Mouse (Mus musculus) spleen, adult 2 months (tissue): ENCODE measurements around the gene Rhbdl2. TPM values are rescaled to one million over a fixed set of nuclear protein-coding genes. Genes with fewer than 3 reads are reported as not detected.
A peak's percentile ranks its signal among the peaks of the same experiment; 100 is the strongest.

Experiments
- DNase-seq, 2 experiments: peaks; one replicate each; pipeline versions ENCODE4 v3.0.0 to v3.0.0-alpha.2; 2012 to 2021; ENCODE audit warnings: low spot score in 2 of 2, low read depth in 1 of 2
- H3K27ac ChIP-seq: fragments of 200-500 bp; 2 replicates; pipeline ENCODE4 v1.5.1; 2012; ENCODE audit warnings: low read length, inconsistent platforms; ENCODE audit not compliant: insufficient read depth
- H3K27me3 ChIP-seq: fragments of 200-500 bp; 2 replicates; pipeline ENCODE4 v1.6.1; 2012; ENCODE audit warnings: mild to moderate bottlenecking, moderate library complexity, low read length, inconsistent platforms; ENCODE audit not compliant: control insufficient read depth, insufficient read depth
- H3K36me3 ChIP-seq: fragments of 200-500 bp; 2 replicates; pipeline ENCODE4 v1.6.1; 2012; ENCODE audit warnings: mild to moderate bottlenecking, low read length, inconsistent platforms; ENCODE audit not compliant: control insufficient read depth, insufficient read depth
- H3K4me1 ChIP-seq: fragments of 200-500 bp; 2 replicates; pipeline ENCODE4 v1.6.1; 2011; ENCODE audit warnings: inconsistent platforms; ENCODE audit not compliant: control insufficient read depth, insufficient read depth, insufficient read length
- H3K4me3 ChIP-seq: fragments of 200-500 bp; 2 replicates; pipeline ENCODE4 v1.5.1; 2011; ENCODE audit warnings: mild to moderate bottlenecking, inconsistent platforms; ENCODE audit not compliant: insufficient read depth, insufficient read length; ENCODE audit errors: extremely low read depth
- CTCF ChIP-seq: fragments of 200-500 bp; IDR thresholded peaks from 2 replicates; pipeline ENCODE4 v1.5.1; 2011; ENCODE audit warnings: mild to moderate bottlenecking, inconsistent platforms; ENCODE audit not compliant: insufficient read depth, insufficient read length, insufficient replicate concordance; ENCODE audit errors: extremely low read depth
- POLR2A ChIP-seq: fragments of 200-500 bp; IDR thresholded peaks from 2 replicates; pipeline ENCODE4 v1.6.1; 2011; ENCODE audit warnings: low read depth, low read length, inconsistent platforms
- WGBS: fragments of 180-500 bp; shearing (Covaris S2); methylation state at CpG from one replicate; pipeline ENCODE4 v1.1.7; 2018; 5-methylcytosine and 5-hydroxymethylcytosine counted together
- polyA plus RNA-seq: library from polyadenylated mRNA; depleted of rRNA; stranded (reverse); fragments of >200 nt; gene quantifications from 2 replicates; pipeline ENCODE4 v1.2.3, GENCODE M21; 2012

Gene Rhbdl2
- polyA plus RNA-seq, 1 experiment = 0.18 TPM

- 95% methylated on average over 6 of the region's 6 CpGs for WGBS
- no peaks in the 10 kb centered on the region for H3K36me3 ChIP-seq
- H3K4me3 ChIP-seq = no peak overlapping the region
- no peak for TF ChIP-seq CTCF
- no peak for TF ChIP-seq POLR2A
- peaks cover 12% of the 10 kb centered on the region; the same call in 1 of the 2 replicates for H3K4me1 ChIP-seq
- H3K27ac ChIP-seq = no peak overlapping the region
- no peaks in the 10 kb centered on the region for H3K27me3 ChIP-seq
- DNase-seq = no peak
These were observed 5.5 kb downstream of the Rhbdl2 start for GRCm38 (mm10) chr4:123793136-123793535.

GRCm38 (mm10) chr4:123795057-123795456 is 7.4 kb downstream of the Rhbdl2 start:
- DNase-seq = peak in 1 of 2 experiments; percentile 14
- Histone ChIP-seq H3K36me3 (no peaks in the 10 kb centered on the region), H3K27me3 (no peaks in the 10 kb centered on the region), H3K4me1 (peaks cover 12% of the 10 kb centered on the region; the same call in 1 of the 2 replicates), H3K4me3 (no peak overlapping the region), H3K27ac (peak overlapping the region; percentile 69)
- TF ChIP-seq CTCF (no peak), POLR2A (no peak)
- WGBS = 50% methylated on average over 2 of the region's 2 CpGs

- Histone ChIP-seq H3K27me3 (no peaks in the 10 kb centered on the region), H3K4me1 (peaks cover 12% of the 10 kb centered on the region; the same call in 1 of the 2 replicates), H3K4me3 (no peak overlapping the region), H3K27ac (no peak overlapping the region), H3K36me3 (no peaks in the 10 kb centered on the region)
- WGBS = 85% methylated on average over 3 of the region's 3 CpGs
- no peak for DNase-seq
- no peak for TF ChIP-seq CTCF
- TF ChIP-seq POLR2A = no peak
These were observed 9.7 kb downstream of the Rhbdl2 start for GRCm38 (mm10) chr4:123797403-123797802.

- 83% methylated on average over 7 of the region's 7 CpGs for WGBS
- H3K4me3 ChIP-seq = no peak overlapping the region
- H3K36me3 ChIP-seq = no peaks in the 10 kb centered on the region
- peaks cover 12% of the 10 kb centered on the region; the same call in 1 of the 2 replicates for H3K4me1 ChIP-seq
- TF ChIP-seq POLR2A (no peak), CTCF (no peak)
- no peaks in the 10 kb centered on the region for H3K27me3 ChIP-seq
- H3K27ac ChIP-seq = no peak overlapping the region
- no peak for DNase-seq
These were observed 10.2 kb downstream of the Rhbdl2 start for GRCm38 (mm10) chr4:123797856-123798255.

GRCm38 (mm10) chr4:123803642-123804041 is 16.0 kb downstream of the Rhbdl2 start:
- no peak for DNase-seq
- 71% methylated on average over 6 of the region's 6 CpGs for WGBS
- Histone ChIP-seq H3K4me1 (no peaks in the 10 kb centered on the region), H3K4me3 (no peak overlapping the region), H3K27me3 (no peaks in the 10 kb centered on the region), H3K36me3 (no peaks in the 10 kb centered on the region; the same call in 1 of the 2 replicates), H3K27ac (no peak overlapping the region)
- TF ChIP-seq CTCF = no peak
- no peak for TF ChIP-seq POLR2A

- H3K4me3 ChIP-seq = no peak overlapping the region
- no peak overlapping the region for H3K27ac ChIP-seq
- WGBS = 90% methylated on average over 11 of the region's 11 CpGs
- H3K27me3 ChIP-seq = no peaks in the 10 kb centered on the region
- no peak for DNase-seq
- H3K36me3 ChIP-seq = no peaks in the 10 kb centered on the region; the same call in 1 of the 2 replicates
- TF ChIP-seq CTCF (no peak), POLR2A (no peak)
- no peaks in the 10 kb centered on the region for H3K4me1 ChIP-seq
These were observed 20.6 kb downstream of the Rhbdl2 start for GRCm38 (mm10) chr4:123808304-123808703.

GRCm38 (mm10) chr4:123810475-123811295 is 23.0 kb downstream of the Rhbdl2 start:
- H3K27me3 ChIP-seq = no peaks in the 10 kb centered on the region
- no peaks in the 10 kb centered on the region for H3K4me1 ChIP-seq
- no peak for DNase-seq
- WGBS = 87% methylated on average over 12 of the region's 12 CpGs
- TF ChIP-seq POLR2A = no peak
- TF ChIP-seq CTCF = no peak
- H3K27ac ChIP-seq = no peak overlapping the region
- no peaks in the 10 kb centered on the region; the same call in 1 of the 2 replicates for H3K36me3 ChIP-seq
- no peak overlapping the region for H3K4me3 ChIP-seq
